Mouse (Mus musculus): ENCODE results near the gene Ces1h. TPM values are rescaled to one million over a fixed set of nuclear protein-coding genes. Genes with fewer than 3 reads are reported as not detected.

Gene Ces1h
- polyA plus RNA-seq, 2 experiments: not detected

GRCm38 (mm10) chr8:93315557-93315956 is 64.0 kb downstream of the Ces1h start:
- no peak for TF ChIP-seq CTCF (IDR thresholded peaks at IDR 0.05; ENCODE audit: low read depth)
- TF ChIP-seq EP300 (IDR thresholded peaks at IDR 0.05; ENCODE audit: low read depth): no peak
- Histone ChIP-seq H3K27me3 (ENCODE audit: control insufficient read depth, insufficient read depth, low read length) (no peaks in the 10 kb centered on the region), H3K27ac (no peak overlapping the region), H3K36me3 (replicated peaks; ENCODE audit: control insufficient read depth, insufficient read depth, low read depth) (no peaks in the 10 kb centered on the region), H3K4me2 (ENCODE audit: low read depth) (no peak overlapping the region), H3K9ac (replicated peaks) (no peak overlapping the region), H3K9me3 (ENCODE audit: control insufficient read depth, low read length) (no peaks in the 10 kb centered on the region), H3K4me3 (ENCODE audit: insufficient read depth in 1 of 2, low read depth in 2 of 2, low read length in 2 of 2) (no peak overlapping the region), H3K4me1 (replicated peaks; ENCODE audit: control insufficient read depth in 2 of 2, insufficient read depth in 2 of 2, low read length in 1 of 2) (no peaks in the 10 kb centered on the region)
- ATAC-seq (ENCODE audit: insufficient read depth) (no peak), DNase-seq (ENCODE audit: low read depth in 3 of 3, low spot score in 3 of 3) (no peak)
- 51% methylated on average over 2 of the region's 2 CpGs for WGBS (ENCODE audit: insufficient replicate concordance)

Other genes with a start within 250 kb of the Ces1h start
- 0.96 and 2.0 TPM in 2 replicates for gene Ces1c, start 248.4 kb downstream of the Ces1h start, polyA plus RNA-seq (2012; rRNA removed)
- gene Ces1c, start 248.4 kb downstream of the Ces1h start, polyA plus RNA-seq (2014; fragmentation: Nextera tagmentation; extraction: Ambion mirVana): 2.1 TPM in 2 replicates
- gene Ces1d, start 181.9 kb downstream of the Ces1h start, polyA plus RNA-seq (2012; rRNA removed): 8.9 and 18.9 TPM in 2 replicates
- 10.0 and 12.8 TPM in 2 replicates for gene Ces1d, start 181.9 kb downstream of the Ces1h start, polyA plus RNA-seq (2014; fragmentation: Nextera tagmentation; extraction: Ambion mirVana)
- 1.7 and 1.9 TPM in 2 replicates for gene Ces1e, start 150.1 kb downstream of the Ces1h start, polyA plus RNA-seq (2012; rRNA removed)
- 1.4 TPM in 2 replicates for gene Ces1e, start 150.1 kb downstream of the Ces1h start, polyA plus RNA-seq (2014; fragmentation: Nextera tagmentation; extraction: Ambion mirVana)
- gene Ces1f, start 100.0 kb downstream of the Ces1h start, polyA plus RNA-seq (2012; rRNA removed): 0.11 and 0.18 TPM in 2 replicates
- gene Ces1f, start 100.0 kb downstream of the Ces1h start, polyA plus RNA-seq (2014; fragmentation: Nextera tagmentation; extraction: Ambion mirVana): 0.38 and 0.45 TPM in 2 replicates
- gene Ces1g, start 42.4 kb downstream of the Ces1h start, polyA plus RNA-seq (2012; rRNA removed): 1.1 and 1.7 TPM in 2 replicates
- gene Ces1g, start 42.4 kb downstream of the Ces1h start, polyA plus RNA-seq (2014; fragmentation: Nextera tagmentation; extraction: Ambion mirVana): 0.83 and 1.2 TPM in 2 replicates
- gene Ces5a, start 156.1 kb upstream of the Ces1h start, polyA plus RNA-seq (2012; rRNA removed): not detected in 2 replicates
- gene Ces5a, start 156.1 kb upstream of the Ces1h start, polyA plus RNA-seq (2014; fragmentation: Nextera tagmentation; extraction: Ambion mirVana): not detected in 2 replicates

Data from liver, embryonic 14.5 days (tissue).